Mouse (Mus musculus) stomach, postnatal 0 days (tissue): ENCODE results near the gene Polr3k. TPM values are rescaled to one million over a fixed set of nuclear protein-coding genes. Genes with fewer than 3 reads are reported as not detected.

Experiments used
- ATAC-seq: fragments of 200-750 bp; cut with Nextera tagmentation; 2 replicates; pipeline ENCODE4 v1.8.0; 2017; ENCODE audit not compliant: low FRiP score, low TSS enrichment
- DNase-seq: peaks from one replicate; pipeline ENCODE4 v3.0.0-alpha.2; 2016; ENCODE audit warnings: low spot score
- H3K27ac ChIP-seq: fragments of 300-500 bp; sonication (generic); replicated peaks from 2 replicates; pipeline ENCODE4 v1.5.1; 2014; ENCODE audit warnings: mild to moderate bottlenecking, control low read depth
- H3K27me3 ChIP-seq: fragments of 300-500 bp; sonication (generic); 2 replicates; pipeline ENCODE4 v1.6.1; 2014; ENCODE audit warnings: low read length; ENCODE audit not compliant: control insufficient read depth, insufficient read depth
- H3K36me3 ChIP-seq: fragments of 300-500 bp; sonication (generic); 2 replicates; pipeline ENCODE4 v1.6.1; 2014; ENCODE audit warnings: low read length, mixed read lengths; ENCODE audit not compliant: control insufficient read depth, insufficient read depth
- H3K4me1 ChIP-seq: fragments of 300-500 bp; sonication (generic); replicated peaks from 2 replicates; pipeline ENCODE4 v1.6.1; 2014; ENCODE audit warnings: antibody characterized with exemption; ENCODE audit not compliant: control insufficient read depth, insufficient read depth
- H3K4me2 ChIP-seq: fragments of 300-500 bp; sonication (generic); replicated peaks from 2 replicates; pipeline ENCODE4 v1.6.1; 2014; ENCODE audit warnings: low read depth, mild to moderate bottlenecking, control low read depth, moderate library complexity
- H3K4me3 ChIP-seq: fragments of 300-500 bp; sonication (generic); 2 replicates; pipeline ENCODE4 v1.5.1; 2014; ENCODE audit warnings: low read depth, low read length, control low read depth
- H3K9ac ChIP-seq: fragments of 300-500 bp; sonication (generic); 2 replicates; pipeline ENCODE4 v1.6.1; 2014; ENCODE audit warnings: mild to moderate bottlenecking, low read length, control low read depth, mixed read lengths
- H3K9me3 ChIP-seq: fragments of 300-500 bp; sonication (generic); 2 replicates; pipeline ENCODE4 v1.6.1; 2016; ENCODE audit warnings: low read length; ENCODE audit not compliant: control insufficient read depth
- CTCF ChIP-seq: IDR thresholded peaks from 2 replicates; pipeline ENCODE4 v1.5.1; 2016; ENCODE audit warnings: antibody characterized with exemption, low read depth, mild to moderate bottlenecking, moderate library complexity
- EP300 ChIP-seq: optimal IDR thresholded peaks from 2 replicates; pipeline ENCODE3; 2016; ENCODE audit warnings: antibody characterized with exemption
- WGBS: fragments of 180-500 bp; shearing (Covaris S2); extraction: QIAGEN DNeasy Blood & Tissue Kit; methylation state at CpG from one replicate; pipeline ENCODE4 v1.1.7; 2014; 5-methylcytosine and 5-hydroxymethylcytosine counted together
- polyA plus RNA-seq: library from polyadenylated mRNA; unstranded; fragments of >200 nt; fragmentation: Nextera tagmentation; extraction: Ambion mirVana; gene quantifications from 2 replicates; pipeline ENCODE4 v1.2.1, GENCODE M21; 2015

The Polr3k gene
- polyA plus RNA-seq, 1 experiment from 2014 or later: 50.9 TPM

DNA sequence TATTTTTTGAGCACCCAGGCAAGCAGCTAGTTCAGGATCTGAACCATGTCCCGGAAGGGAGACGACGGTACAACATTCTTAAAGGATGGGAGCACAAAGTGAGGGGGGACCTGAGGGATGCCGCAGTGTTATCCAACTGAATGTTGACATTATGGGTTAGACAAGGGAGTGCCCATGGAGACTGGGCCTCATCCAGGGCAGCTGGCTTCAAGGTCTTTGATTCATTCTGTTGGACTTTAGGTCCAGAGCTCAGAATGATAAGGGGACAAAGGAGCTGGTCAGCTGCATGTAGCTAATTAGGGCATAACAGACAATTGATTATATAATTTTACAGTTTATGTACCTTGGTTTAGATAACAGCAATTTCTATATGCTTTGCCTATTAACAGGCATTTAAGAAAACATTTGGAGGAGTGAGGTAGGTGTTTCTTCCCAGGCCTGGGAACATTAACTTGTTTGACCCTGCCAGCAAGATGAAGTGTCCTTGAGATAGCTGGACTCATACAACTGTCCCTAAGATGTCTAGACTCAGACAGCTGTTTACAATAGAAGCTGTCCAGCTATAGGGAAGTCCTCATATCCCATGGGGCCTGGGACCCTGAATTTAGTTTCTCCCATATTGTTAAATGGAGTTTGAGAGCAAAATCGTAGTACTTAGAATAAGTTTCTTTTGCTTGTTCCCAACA is 18.3 kb upstream of the Polr3k start:
- Histone ChIP-seq H3K4me2 (no peak overlapping the region), H3K4me1 (no peaks in the 10 kb centered on the region), H3K27me3 (no peaks in the 10 kb centered on the region), H3K9me3 (no peaks in the 10 kb centered on the region), H3K27ac (no peak overlapping the region), H3K36me3 (peaks cover 13% of the 10 kb centered on the region), H3K4me3 (no peak overlapping the region), H3K9ac (no peak overlapping the region)
- TF ChIP-seq CTCF (no peak), EP300 (no peak)
- no peak for DNase-seq
- 53% methylated on average over 5 of the region's 5 CpGs for WGBS
- peak; percentile 42; the same call in 1 of the 2 replicates for ATAC-seq

DNA sequence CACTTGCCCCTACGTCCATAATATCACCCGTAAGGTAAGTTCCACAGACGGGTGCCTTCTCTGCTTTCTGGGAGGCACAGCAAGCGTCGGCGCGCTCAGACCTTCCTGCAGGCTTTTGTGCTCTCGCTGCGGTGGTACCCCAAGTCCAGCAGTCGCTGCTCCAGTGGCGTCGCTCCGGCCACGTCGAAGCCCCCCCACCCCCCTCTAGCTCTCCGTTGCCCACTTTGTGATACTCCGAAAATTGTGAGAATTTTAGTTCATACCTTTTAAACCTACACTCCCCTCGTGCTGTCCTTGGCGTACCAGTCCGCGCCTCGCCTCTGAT is 361 bp downstream of the Polr3k start:
- Histone ChIP-seq H3K4me1 (0 out of 2 replicates have a peak, but pooled peaks cover 2% of the 10 kb centered on the region), H3K27ac (peak overlapping the region; percentile 71), H3K27me3 (no peaks in the 10 kb centered on the region), H3K9ac (peak overlapping the region; percentile 77), H3K9me3 (no peaks in the 10 kb centered on the region), H3K4me3 (peak overlapping the region; percentile 66), H3K36me3 (no peaks in the 10 kb centered on the region), H3K4me2 (peak overlapping the region; percentile 85)
- TF ChIP-seq EP300 (no peak), CTCF (no peak)
- ATAC-seq: peak; percentile 2; the same call in 1 of the 2 replicates
- under 1% methylated on average over 22 of the region's 22 CpGs for WGBS
- DNase-seq: no peak

DNA sequence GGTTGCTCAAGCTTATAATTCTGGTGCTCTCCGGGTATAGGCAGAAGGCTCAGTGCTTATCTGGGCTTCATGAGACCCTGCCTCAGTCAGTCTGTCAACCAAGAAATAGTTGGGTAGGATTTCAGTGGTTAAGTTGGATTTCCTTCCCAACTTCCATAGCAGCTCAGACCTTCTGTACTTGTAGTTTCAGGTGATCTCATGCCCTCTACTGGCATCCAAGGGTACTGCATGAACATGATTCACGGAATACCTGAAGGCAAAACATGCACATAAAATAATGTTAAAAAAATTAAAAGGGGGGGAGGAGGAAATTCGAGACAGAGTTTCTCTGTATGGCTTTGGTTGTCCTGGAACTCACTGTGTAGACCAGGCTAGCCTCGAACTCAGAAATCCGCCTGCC is 2.8 kb downstream of the Polr3k start:
- 62% methylated on average over 5 of the region's 5 CpGs for WGBS
- Histone ChIP-seq H3K9me3 (no peaks in the 10 kb centered on the region), H3K27me3 (no peaks in the 10 kb centered on the region), H3K4me1 (0 out of 2 replicates have a peak, but pooled peaks cover 2% of the 10 kb centered on the region), H3K27ac (no peak overlapping the region), H3K4me2 (no peak overlapping the region), H3K9ac (no peak overlapping the region), H3K36me3 (no peaks in the 10 kb centered on the region), H3K4me3 (no peak overlapping the region)
- TF ChIP-seq EP300 (no peak), CTCF (peak; percentile 88)
- ATAC-seq (no peak), DNase-seq (peak; percentile 73)

DNA sequence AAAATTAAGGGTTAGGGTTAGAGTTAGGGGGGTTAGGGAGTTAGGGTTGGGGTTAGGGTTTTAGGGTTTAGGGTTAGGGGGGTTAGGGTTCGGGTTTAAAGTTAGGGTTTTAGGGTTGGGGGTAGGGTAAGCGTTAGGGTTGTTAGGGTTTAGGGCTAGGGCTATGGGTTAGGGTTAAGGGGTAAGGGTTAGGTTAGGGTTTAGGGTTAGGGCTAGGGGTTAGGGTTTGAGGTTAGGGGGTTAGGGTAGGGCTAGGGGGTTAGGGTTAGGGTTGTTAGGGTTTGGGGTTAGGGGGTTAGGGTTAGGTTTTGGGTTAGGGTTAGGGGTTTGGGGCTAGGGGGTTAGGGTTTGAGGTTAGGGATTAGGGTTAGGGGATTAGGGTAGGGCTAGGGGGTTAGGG is 6.9 kb downstream of the Polr3k start:
- no peak overlapping the region for H3K27ac ChIP-seq
- WGBS: 95% methylated on average over 2 of the region's 2 CpGs
- ATAC-seq (no peak), DNase-seq (no peak)
- H3K27me3 ChIP-seq: no peaks in the 10 kb centered on the region
- H3K4me2 ChIP-seq: no peak overlapping the region
- no peaks in the 10 kb centered on the region for H3K36me3 ChIP-seq
- H3K9me3 ChIP-seq: no peaks in the 10 kb centered on the region
- H3K4me1 ChIP-seq: no peaks in the 10 kb centered on the region
- no peak for TF ChIP-seq CTCF
- no peak for TF ChIP-seq EP300
- no peak overlapping the region for H3K9ac ChIP-seq
- H3K4me3 ChIP-seq: no peak overlapping the region

DNA sequence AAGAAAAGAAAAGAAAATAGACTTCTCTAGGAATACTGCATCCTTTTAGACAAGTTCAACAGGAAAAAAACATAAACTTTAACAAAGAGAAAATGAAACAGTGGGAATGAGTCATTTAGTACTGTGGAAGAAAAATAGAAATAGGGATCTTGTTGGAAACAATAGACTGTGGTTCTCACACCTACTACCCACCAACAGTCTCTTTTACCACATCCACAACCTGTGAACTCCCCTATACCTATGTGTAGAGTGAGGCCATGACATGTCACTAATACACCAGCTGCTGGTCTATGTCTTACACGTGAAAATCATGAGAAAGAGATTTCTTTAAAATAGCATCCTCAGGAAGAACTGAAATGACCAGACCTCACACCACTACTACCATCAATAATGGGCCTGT is 14.8 kb downstream of the Polr3k start:
- H3K9me3 ChIP-seq: no peaks in the 10 kb centered on the region
- no peak overlapping the region for H3K4me2 ChIP-seq
- no peak overlapping the region for H3K4me3 ChIP-seq
- ATAC-seq: no peak
- H3K27me3 ChIP-seq: no peaks in the 10 kb centered on the region
- H3K9ac ChIP-seq: no peak overlapping the region
- 61% methylated on average over 1 of the region's 1 CpGs for WGBS
- H3K4me1 ChIP-seq: no peaks in the 10 kb centered on the region
- no peaks in the 10 kb centered on the region for H3K36me3 ChIP-seq
- DNase-seq: no peak
- TF ChIP-seq EP300: no peak
- no peak overlapping the region for H3K27ac ChIP-seq

DNA sequence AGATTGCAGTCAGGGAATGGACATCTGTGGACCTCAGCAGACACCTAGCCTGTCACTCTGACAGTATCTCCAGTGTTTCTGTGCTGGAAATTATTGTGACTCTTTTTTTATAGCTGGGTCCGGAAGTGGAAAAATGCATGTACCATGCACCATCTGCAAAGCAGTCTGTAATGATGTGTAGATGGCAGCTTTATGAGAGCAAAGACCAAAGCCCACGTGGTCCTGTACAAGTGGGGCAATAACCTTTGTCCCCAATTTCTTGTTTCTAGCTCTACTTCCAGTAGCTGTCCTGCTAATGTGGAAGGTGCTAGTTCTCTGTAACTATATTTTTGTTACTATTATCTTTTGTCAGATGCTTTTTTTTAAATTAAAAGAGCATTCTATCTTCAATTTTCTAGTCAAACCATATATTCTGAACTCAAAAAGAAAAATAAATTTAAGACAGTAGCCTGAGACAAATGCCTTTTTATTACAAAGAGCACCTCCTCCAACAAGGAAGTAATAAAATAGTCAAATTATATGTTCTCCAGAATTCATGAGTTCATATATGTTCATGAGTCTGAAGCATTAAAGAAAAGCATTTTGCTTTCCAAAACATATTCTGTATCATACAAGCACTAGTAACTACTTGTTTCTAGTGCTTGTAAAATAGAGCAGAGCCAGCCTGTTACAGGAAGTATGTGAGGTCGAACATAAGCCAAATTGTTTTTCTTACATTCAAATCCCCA is 19.0 kb downstream of the Polr3k start:
- Histone ChIP-seq H3K27me3 (no peaks in the 10 kb centered on the region), H3K9ac (no peak overlapping the region), H3K4me2 (no peak overlapping the region), H3K9me3 (no peaks in the 10 kb centered on the region), H3K36me3 (no peaks in the 10 kb centered on the region), H3K27ac (no peak overlapping the region), H3K4me3 (no peak overlapping the region), H3K4me1 (no peaks in the 10 kb centered on the region)
- TF ChIP-seq EP300 (no peak), CTCF (no peak)
- 63% methylated on average over 3 of the region's 3 CpGs for WGBS
- DNase-seq (no peak), ATAC-seq (no peak)
